Mouse (Mus musculus) olfactory bulb, adult 2 months (tissue): ENCODE results near the gene Mrps27.

Experiments
- CTCF ChIP-seq: fragments of 200-500 bp; IDR thresholded peaks from 2 replicates; pipeline ENCODE4 v1.5.1; 2012; ENCODE audit warnings: low read depth, mild to moderate bottlenecking, low read length, moderate library complexity; ENCODE audit not compliant: insufficient read depth
- POLR2A ChIP-seq: fragments of 200-500 bp; IDR thresholded peaks from 2 replicates; pipeline ENCODE4 v1.6.1; 2012; ENCODE audit warnings: mild to moderate bottlenecking, low read depth, low read length, moderate library complexity; ENCODE audit not compliant: insufficient read depth

DNA sequence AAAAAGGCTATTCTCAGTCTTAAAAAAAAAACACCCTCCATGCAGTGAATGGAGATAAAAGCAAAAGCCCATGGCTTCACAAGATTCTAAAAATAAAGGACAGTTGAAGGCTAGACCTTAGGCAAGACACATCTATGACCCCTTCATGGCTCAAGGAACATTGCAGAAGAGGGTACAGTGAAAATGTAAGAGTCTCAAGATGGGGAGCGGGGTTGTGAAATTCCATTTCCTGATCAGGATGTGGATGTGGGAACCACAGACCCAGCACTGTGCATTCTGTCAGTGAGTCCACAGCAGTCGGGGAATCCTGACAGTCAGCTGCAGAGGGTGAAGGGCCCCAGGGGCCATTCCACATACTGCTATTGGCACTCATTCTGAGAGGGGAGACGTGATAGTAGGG lies 48.5 kb downstream of the Mrps27 start:
- TF ChIP-seq CTCF = no peak
- no peak for TF ChIP-seq POLR2A
